Mouse (Mus musculus): Measurements from ENCODE around the gene Sgms1. TPM values are rescaled to one million over a fixed set of nuclear protein-coding genes. Genes with fewer than 3 reads are reported as not detected.

Sgms1 gene
- 10 to 100 TPM; 47.5 to 59.8 TPM for total RNA-seq (2021)
- long read RNA-seq, transcript Sgms1-201 (10 exons, 3,665 nt), result minor isoform, 16 of 89 reads
- long read RNA-seq, transcript Sgms1-212 (6 exons, 3,262 nt), result major isoform, 42 of 89 reads
- long read RNA-seq, partial matches to known transcripts, result 11 of 89 reads
- long read RNA-seq, other reads (novel, unspliced or antisense), result 20 of 89 reads

DNA sequence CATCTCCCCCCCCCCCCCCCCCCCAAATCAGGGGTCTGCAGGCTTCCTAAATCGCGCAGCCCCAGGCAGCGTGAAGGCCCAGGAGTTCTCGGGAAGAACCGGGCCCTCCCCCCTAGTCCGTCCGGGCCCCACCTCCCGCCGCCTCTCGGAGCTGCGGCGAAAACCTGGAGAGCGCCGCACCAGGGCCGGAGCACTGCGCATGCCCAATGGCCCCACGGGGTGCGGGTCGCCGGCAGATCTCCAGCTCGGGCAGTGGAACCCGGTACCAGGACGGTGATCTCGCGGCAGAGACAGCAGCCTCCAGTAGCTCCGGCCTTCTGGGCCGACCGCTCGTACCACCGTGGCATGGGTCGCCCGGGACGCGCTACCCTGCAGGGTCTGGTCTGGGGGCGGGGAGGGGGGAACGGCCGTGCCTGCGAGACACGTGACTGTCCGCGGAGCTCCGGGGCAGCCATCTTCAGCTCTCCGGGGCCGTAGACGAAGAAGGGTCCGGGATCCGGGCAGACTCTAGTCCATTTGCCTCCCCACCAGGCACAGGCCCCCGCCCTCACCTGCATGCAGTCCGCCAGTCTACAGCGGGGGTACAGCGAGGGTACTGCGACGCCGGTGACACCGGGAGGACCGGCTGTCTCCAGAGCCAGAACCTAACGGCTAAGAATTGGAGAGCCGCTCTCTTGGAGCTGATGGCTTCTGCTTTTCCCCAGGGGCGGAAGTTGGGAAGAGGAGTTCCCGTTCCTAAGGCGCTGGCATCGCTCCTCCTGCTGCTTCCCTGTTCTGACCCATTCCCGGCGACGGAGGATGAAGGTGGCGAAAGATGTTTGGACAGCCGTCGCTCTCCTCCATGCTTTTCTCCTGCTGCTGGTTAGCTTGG, at the start of gene Sgms1:
Gene Sgms1, minus strand, starts transcription at position 714 of the 871 bp plus-strand sequence.
- DNase-seq (ENCODE audit: low spot score in 2 of 2), result peak; percentile 85 to 92

DNA sequence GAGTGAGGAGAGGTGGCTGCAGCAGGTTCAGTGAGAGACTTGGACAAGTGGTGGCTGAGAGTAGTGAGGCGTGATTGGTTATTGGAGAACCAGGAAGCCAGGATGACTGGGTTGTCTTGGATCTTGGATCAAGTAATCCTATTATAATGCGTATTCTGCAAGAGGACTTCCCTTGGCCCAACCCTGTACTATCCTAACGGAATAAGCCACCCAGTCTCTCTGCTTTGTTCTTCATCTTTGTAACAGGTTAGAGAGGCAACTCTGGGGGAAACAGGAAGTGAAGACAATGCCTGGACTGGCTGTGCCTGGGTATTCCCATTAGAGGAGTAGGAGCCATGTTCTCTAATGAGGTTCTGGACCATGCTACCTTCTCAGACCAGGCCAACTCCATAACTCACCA, 36.3 kb upstream of the Sgms1 start:
- no peak for DNase-seq (ENCODE audit: low spot score in 2 of 2)

DNA sequence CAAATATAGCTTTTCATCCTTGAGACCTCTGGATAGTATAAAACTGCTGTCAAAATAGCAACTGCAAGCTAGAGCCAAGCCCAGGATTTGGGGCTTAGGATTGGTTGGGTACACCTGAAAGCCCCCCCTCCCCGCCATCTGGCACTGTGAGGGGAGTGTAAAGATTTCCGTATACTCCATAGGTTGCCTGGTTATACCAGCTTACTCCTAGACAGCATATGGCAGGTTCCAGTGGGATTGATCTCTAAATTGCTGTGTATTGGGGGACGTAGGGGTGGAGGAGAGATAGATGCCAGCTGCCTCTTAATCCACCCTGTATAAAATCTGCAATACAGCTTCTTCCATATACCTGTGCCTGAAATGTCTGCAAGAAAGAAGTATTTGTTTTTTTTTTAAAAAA, 35.2 kb upstream of the Sgms1 start:
- no peak for DNase-seq (ENCODE audit: low spot score in 2 of 2)

DNA sequence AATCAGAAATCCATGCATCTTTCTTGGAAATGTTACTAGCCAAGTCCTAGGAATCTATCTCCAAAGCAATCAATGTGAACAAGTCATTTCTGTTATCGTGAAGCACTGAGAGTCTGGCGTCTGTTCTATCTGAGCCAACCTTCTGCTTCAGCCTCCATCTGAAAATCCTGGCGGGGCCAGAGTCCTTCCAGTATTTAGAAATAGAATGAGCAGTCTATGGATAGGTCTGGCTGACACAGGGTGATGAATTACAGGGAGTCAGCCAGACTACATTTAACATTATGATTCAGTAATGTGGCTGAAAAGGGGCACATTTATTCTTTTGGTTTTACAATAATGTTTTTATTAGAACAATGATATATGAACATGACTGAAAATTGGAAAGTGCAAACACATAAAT, 29.6 kb upstream of the Sgms1 start:
- peak in 1 of 2 experiments; percentile 21 for DNase-seq (ENCODE audit: low spot score in 2 of 2)

DNA sequence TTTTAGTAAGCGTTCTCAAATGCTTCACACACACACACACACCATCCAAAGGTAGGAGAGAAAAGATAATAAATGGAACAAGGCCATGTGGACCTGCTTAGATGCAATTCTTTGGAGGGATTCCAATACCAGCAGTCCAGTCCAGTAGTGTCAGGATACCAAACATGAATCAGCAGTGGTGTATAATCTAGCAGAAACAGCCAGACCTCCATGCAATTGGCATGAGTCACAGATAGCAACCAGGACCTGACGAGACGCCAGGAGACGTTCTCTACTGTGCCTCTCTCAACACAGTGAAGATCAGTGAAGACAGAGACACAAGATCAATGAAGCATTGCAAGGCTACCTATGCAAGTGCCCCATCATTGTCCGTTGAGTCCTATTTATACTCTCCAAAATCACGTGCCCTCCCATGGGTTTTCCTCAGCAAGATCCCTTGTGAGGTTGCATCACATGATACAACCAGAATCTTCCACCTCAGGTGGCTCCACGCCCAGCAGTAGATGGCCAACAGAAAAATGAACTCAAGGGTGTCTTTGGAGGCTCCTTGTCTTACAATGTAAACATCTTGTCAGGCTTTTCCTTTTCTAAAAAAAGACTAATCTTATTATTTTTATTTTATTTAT, 27.3 kb upstream of the Sgms1 start:
- no peak for DNase-seq (ENCODE audit: low spot score in 2 of 2)

DNA sequence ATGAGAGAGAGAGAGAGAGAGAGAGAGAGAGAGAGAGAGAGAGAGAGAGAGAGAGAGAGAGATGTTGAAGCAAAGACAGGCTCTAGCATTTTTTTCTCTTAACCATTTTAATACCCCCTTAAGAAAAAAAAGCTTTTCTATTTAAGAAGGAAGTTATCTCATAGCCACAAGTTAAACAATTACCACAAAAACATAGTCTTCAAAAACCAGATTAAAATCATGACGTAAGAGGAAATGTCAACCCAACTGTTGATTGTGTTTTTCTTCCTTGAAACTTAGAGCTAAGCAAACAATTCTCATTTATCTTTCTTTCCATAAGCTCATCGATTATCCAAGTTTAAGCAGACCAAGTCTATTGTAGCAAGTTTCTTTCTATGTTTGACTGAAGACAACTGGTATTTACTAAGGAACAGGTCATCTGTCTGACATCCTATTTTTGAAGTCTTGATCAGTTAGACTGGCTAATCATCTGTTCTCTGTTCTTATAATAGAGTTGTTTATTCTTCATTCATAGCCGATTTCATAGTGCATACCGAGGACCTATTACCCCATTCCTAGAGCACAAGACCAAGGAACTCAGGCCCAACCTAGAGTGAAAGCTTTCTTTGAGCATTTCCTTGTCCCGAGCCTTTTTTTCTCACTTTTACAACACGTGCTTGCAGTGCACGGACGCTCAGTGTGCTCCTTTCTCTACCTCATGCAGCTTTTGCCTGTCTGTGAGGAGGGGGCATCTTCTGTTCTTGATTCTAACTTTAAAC, 20.3 kb upstream of the Sgms1 start:
- DNase-seq (ENCODE audit: low spot score in 2 of 2), result no peak

DNA sequence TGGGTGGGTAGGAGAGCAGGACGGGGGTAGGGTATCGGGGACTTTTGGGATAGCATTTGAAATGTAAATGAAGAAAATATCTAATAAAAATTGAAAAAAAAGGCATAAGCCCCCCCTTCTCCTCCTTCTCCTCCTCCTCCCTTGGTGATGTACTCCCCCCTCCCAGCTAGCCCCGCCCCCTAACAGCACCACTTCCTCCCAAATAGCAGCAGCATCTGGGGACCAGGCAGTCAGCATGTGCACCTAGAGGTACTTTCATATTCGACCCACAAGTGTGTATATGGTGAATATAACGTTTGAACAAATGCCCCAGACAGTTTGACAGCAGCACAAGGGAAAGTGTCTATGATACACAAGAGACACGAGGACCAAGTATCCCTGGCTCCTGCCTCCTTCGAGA, 17.2 kb upstream of the Sgms1 start:
- DNase-seq (ENCODE audit: low spot score in 2 of 2), result no peak

DNA sequence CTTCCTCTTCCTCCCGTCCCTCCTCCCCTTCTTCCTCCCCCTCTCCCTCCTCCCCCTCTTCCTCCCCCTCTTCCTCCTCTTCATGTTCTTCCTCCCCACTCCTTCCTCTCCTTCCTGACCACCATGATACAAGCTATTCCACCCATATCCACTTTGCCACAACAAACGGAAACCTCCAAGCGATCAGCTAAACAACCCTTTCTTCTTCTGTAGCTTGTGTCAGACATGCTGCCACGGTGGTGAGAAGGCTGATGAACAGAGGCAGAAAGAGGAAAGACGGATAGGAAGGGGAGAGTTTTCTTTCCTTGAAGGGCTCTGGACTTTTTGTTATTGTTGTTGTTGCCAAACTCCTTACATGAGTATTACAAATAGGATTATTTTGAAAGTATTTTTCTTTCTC, 14.9 kb upstream of the Sgms1 start:
- DNase-seq (ENCODE audit: low spot score in 2 of 2), result no peak

DNA sequence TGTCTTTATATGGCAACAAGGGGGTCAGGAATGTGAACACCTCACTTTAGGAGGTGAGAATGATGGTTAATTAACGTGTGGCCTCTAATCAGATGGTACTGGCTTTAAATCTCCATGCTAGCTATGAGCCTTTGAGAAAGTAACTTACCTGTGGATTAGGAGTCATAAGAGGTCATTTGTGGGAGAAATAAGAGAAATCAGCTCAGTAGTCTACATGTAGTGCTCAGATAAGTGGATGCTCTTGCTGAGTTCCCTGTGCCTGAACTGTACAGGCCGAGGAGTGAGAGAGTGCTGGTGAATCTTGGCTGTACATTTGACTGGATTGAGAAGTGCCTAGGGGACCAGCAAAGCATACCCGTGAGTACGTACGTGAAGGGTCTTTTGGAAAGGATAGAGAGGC, 14.3 kb upstream of the Sgms1 start:
- DNase-seq (ENCODE audit: low spot score in 2 of 2), result no peak

DNA sequence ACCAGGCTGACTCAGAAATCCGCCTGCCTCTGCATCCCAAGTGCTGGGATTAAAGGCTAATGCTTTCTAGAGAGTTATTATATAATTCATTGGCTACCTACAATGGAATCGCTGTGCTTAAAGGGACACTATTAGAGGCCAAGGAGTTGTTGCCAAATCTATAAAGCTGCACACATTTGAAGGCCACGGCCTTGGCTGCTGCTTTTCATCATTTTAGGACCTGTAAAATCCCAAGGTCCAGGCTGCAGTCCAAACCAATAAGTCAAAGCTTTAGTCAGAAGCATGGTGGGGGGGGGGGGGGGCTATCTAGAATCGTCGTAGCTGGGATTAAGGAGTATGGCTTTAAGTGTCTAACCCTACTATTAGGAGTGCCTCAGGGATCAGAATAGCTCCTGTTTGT, 9.0 kb upstream of the Sgms1 start:
- DNase-seq (ENCODE audit: low spot score in 2 of 2), result no peak

DNA sequence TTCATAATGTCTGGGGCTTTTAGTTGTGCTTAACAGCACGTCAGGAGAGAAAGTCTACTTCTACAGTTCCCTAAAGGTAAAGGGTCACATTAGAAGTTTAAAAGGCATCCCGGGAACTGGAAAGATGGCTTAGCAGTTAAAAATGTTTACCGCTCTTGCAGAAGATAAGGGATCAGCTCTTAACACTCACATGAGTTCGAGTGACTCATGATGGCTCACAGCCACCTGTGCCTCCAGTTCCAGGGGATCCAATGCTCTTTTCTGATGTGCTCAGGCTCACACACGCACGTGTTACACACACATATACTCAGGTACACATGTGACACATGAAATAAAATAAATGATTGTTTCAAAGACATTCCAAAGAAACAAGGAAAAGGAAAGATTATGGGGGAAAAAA, 6.8 kb upstream of the Sgms1 start:
- no peak for DNase-seq (ENCODE audit: low spot score in 2 of 2)

DNA sequence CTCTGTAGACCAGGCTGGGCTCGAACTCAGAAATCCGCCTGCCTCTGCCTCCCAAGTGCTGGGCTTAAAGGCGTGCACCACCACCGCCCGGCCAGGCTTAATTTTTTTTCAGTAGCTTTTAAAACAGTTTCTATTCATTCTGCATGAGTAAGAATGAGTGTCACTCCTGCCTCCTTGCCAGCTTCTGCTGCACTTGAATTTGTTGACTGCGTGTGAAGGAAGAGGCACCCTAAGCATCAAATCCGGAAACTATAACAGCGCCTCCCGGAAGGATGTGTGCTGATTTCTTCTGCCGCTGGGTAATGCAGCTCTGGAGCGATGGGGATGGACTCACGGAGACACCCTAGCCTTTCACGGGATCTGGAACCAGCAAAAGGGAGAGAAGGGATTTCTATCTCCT, 5.3 kb upstream of the Sgms1 start:
- DNase-seq (ENCODE audit: low spot score in 2 of 2), result no peak

DNA sequence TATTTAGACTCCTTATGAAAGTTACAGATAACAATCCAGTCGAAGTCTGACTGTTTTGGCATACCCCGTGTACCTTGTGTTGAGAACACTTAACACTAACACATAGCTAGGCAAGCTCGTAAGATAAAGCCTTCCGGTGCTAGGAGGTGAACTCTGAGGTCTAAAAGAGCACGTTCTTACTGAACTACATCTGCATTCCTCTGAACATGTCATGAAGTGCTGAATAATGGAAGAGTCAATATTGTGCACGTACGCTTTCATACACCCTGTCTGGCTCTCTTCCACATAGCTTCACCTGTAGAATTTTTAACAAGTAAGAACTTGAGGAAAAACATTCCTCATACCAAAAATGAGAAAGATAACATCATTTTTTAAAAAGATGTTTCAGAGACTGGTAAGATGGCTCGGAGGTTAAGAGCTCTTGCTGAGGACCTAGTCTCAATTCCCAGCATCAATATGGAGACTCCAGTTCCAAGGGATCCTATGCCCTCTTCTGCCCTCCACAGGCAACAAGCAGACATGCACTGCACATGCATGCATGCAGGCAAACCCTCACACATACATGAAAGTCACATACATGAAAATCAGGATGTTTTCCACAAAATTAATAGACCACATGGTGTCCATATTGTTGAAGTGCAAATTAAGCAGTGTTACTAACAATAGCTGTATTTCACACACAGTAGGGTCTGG, 4.4 kb upstream of the Sgms1 start:
- no peak for DNase-seq (ENCODE audit: low spot score in 2 of 2)

DNA sequence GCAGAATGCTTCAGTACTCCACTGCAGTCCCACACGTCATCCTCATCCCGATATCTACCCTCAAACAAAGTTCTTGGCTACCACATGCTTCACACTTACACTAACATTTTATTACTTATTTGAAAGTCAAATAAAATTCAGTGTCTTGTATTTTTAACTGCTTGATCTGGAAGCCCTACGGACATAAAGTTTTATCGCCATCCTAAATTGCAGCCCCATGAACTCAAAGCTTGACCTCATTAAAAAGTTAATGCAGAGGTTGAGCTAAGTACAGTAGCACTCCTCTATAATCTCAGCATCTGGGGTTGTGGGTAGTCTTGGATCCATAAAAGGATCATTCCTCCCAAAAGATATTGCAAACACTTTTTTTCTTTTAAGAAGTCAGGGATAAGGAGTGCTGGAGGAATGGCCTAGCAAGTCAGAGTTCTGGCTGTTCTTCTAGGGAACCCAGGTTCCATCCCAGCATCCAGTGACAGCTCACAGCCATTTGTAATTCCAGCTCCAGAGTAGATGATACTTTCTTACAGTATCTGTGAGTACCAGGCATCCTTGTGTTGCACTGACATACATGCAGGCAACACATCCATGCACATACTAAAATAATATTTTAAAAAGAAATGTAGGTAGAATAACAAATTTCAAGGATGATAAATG, 3.7 kb upstream of the Sgms1 start:
- DNase-seq (ENCODE audit: low spot score in 2 of 2), result no peak

DNA sequence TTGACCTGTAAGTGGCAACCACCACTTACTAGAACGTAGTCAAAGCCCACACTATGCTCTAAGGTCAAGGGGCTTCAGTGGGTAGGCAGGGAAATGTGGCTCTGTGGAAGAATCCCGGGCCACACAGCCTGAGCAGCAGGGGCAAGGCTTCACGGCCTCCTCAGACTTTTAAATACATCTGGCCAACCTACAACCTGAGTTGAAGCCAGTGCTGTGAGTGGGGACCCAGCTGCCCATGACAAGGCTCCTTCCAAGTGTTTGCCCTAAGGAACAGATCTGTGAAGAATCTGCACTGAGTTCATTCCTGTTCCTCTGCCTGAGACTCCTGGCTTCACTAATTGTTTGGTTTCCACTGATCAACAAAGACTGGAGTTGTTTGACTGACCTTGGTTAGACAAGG, 1.9 kb upstream of the Sgms1 start:
- no peak for DNase-seq (ENCODE audit: low spot score in 2 of 2)

DNA sequence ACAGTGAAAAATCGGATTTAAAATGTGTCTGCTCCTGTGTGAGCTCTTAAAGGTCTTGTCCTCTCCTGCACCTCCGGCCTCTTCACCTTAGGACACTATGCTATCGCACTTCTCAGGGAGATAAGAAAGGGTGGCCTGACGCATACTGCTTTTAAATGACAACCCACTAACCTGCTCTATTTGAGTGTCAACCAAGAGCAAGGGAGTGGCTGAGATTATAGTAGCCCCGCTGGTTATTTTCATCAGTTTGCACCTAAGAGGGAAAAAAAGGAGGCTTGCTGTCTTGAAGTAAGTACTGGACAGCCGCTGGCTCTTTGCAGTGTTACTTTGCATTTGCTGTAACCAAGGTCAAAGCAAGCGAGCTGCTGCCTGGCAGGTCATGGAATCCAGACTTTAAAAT, 602 bp upstream of the Sgms1 start:
- DNase-seq (ENCODE audit: low spot score in 2 of 2), result no peak

DNA sequence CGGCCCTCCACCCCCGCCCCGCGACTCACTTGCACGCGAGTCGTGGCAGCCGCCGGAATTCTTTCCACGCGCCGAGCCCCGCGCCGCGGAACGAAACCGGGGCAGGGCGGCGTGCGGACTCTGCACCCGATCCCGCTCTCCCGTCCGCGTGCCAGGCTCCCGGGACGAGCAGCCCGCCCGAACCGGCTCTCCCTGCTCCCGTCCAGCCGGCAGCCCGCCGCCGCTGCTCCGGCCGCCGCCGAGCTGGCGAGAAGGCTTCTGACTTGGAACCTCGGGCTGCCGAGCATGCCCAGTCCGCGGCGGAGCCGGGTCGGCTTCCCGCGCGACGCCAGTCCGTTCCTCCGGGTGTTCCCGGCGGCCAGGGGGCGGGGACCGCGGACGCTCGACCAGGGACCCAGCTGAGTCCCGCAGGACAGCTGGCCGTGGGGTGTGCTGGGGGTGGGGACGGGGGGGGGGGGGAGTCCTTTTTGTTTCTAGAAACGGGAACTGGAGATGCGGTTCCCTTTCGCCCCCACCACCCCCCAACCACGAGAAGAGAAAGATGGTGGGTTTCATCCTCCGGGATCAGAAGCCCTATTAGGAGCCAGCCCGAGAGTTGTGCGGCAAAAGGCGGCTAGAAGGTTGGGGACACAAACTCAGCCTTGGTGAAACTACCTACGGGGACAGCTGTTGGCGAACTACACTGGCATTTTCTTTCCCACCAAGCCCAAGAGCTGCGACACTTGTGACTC, 1.2 kb downstream of the Sgms1 start:
- DNase-seq (ENCODE audit: low spot score in 2 of 2), result peak; percentile 91 to 94

DNA sequence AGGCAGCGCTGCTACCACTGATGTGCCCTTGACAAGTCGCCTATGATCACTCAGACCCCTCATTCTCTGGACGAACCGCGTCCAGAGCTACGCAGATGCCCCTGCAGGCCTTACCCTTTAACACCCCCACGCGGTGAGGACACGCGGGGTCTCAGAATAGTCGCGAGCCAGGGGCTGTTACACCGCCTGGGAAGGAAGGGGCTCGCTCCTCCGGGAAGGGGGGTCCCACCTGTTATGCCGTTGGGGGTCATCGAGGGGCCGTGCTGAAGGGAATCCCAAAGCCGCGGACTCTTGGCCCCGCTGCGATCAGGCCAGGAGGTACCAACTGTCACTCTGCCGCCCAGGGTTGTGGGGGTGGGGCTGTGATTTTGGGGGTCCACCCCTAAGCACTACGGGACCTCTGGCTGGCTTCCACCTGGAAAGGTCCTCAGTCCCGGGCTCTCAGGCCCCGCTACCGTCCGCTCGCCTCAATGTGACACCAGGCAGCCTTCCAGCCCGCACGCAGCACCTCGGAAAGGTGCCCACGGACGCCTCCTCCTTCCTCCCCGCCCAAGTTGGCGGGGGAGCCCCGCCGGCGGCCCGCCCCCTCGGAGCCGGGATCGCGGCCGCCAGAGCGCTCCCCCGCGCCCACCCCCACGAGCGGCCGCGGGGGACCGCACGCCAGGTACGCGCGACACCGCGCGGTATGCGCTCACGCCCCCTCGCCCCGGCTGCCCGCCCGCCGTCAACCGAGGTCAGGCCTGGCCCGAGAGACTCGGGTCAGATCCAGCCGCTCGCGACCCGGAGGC, 1.9 kb downstream of the Sgms1 start:
- DNase-seq (ENCODE audit: low spot score in 2 of 2), result peak in 1 of 2 experiments; percentile 47
